Comparison of ENCODE assay signal across 17 mouse cellular contexts in the genomic region with DNA sequence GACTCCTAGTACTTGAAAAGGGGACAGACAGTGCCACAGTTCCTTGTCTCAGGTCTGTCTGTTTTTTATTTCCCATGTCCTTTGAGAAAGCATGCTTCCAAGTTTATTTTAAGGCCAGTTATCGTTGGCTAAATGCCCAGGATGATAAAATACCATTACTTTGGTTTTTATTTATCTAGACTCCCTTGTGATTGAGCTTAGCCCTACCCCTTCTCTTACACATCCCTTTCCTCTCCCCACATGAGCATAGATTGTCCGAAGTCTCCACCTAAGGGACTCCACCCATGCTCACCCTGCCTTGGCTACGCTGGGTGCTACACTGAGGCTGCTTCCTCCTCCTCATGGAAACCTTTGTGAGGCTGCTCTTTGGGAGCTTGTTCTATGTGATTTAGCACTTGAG.
DNase-seq lines count a peak whose midpoint lies in the region; ATAC-seq and TF ChIP-seq lines count a peak whose summit lies in the region.
"Had no signal": no experiment of that assay in that cellular context is flagged by ENCODE, and none has a peak within 500 bp of the region (broad histone marks: within the 10 kb centered on the region; RNA-seq: fewer than 3 reads in every experiment).

No protein-coding gene starts in this region.

- peaks cover 10% of the 10 kb centered on the region for H3K36me3 ChIP-seq in embryonic facial prominence, embryonic 14.5 days (ENCODE audit: control insufficient read depth, insufficient read depth, low read length)
- peaks cover 6% of the 10 kb centered on the region for H3K36me3 ChIP-seq in embryonic facial prominence, embryonic 10.5 days (replicated peaks)
- peaks cover 3% of the 10 kb centered on the region; the same call in 1 of the 2 replicates for H3K36me3 ChIP-seq in forebrain, postnatal 0 days (ENCODE audit: insufficient read depth)
- H3K36me3 ChIP-seq: neural tube, embryonic 15.5 days had no signal

- intact Hi-C loops in heart, postnatal 10 days (cut with DNase I) = no loop called here

- DNase-seq in embryonic facial prominence, embryonic 14.5 days (ENCODE audit: low spot score) = peak; percentile 51
- DNase-seq in embryonic facial prominence, embryonic 10.5 days (ENCODE audit: low spot score) = no peak
- peak; percentile 36 for DNase-seq in kidney, adult 9 months
- no peak for DNase-seq in kidney, adult 18-20 months
- DNase-seq in adipocyte (ENCODE audit: low spot score) = peak; percentile 36
- DNase-seq in heart, postnatal 10 days = peak; percentile 31 to 36
- no peak for DNase-seq in forebrain, postnatal 0 days
- DNase-seq: cerebellum, postnatal 14 days; gastrocnemius, postnatal 25 days; kidney, adult 11 months had no signal

- H3K9ac ChIP-seq in embryonic facial prominence, embryonic 14.5 days (ENCODE audit: low read depth, low read length) = no peak overlapping the region
- H3K9ac ChIP-seq in forebrain, postnatal 0 days = no peak overlapping the region
- H3K9ac ChIP-seq: hindbrain, embryonic 14.5 days; midbrain, embryonic 12.5 days; neural tube, embryonic 15.5 days had no signal

- TF ChIP-seq CTCF in forebrain, postnatal 0 days (IDR thresholded peaks at IDR 0.05; ENCODE audit: low read depth) = no peak

- no peak overlapping the region for H3K4me2 ChIP-seq in embryonic facial prominence, embryonic 14.5 days (ENCODE audit: low read depth, low read length)
- H3K4me2 ChIP-seq in forebrain, postnatal 0 days (ENCODE audit: low read depth) = no peak overlapping the region
- H3K4me2 ChIP-seq: hindbrain, embryonic 14.5 days; liver, embryonic 11.5 days; midbrain, embryonic 12.5 days; neural tube, embryonic 15.5 days had no signal

- H3K4me1 ChIP-seq in embryonic facial prominence, embryonic 14.5 days (ENCODE audit: control insufficient read depth, insufficient read depth, low read length) = peaks cover 16% of the 10 kb centered on the region
- peaks cover 69% of the 10 kb centered on the region for H3K4me1 ChIP-seq in embryonic facial prominence, embryonic 10.5 days
- H3K4me1 ChIP-seq in forebrain, postnatal 0 days (ENCODE audit: insufficient read depth) = peaks cover 16% of the 10 kb centered on the region

- no peak for ATAC-seq in embryonic facial prominence, embryonic 14.5 days (ENCODE audit: low read depth)
- no peak for ATAC-seq in granulocyte monocyte progenitor cell, adult 5-6 weeks (replicated peaks; ENCODE audit: poor library complexity, severe bottlenecking)
- no peak for ATAC-seq in forebrain, postnatal 0 days

- no peaks in the 10 kb centered on the region for H3K27me3 ChIP-seq in embryonic facial prominence, embryonic 14.5 days (replicated peaks; ENCODE audit: control insufficient read depth, insufficient read depth, low read length)
- no peaks in the 10 kb centered on the region for H3K27me3 ChIP-seq in embryonic facial prominence, embryonic 10.5 days (replicated peaks; ENCODE audit: low read depth, poor library complexity, severe bottlenecking)
- H3K27me3 ChIP-seq in forebrain, postnatal 0 days (ENCODE audit: insufficient read depth, low read length) = no peaks in the 10 kb centered on the region
- H3K27me3 ChIP-seq: CH12.LX; midbrain, embryonic 12.5 days; neural tube, embryonic 15.5 days had no signal

- no peaks in the 10 kb centered on the region for H3K9me3 ChIP-seq in embryonic facial prominence, embryonic 14.5 days (ENCODE audit: control insufficient read depth, low read length)
- H3K9me3 ChIP-seq in embryonic facial prominence, embryonic 10.5 days = no peaks in the 10 kb centered on the region
- no peaks in the 10 kb centered on the region for H3K9me3 ChIP-seq in forebrain, postnatal 0 days (ENCODE audit: low read length)
- H3K9me3 ChIP-seq: midbrain, embryonic 12.5 days; neural tube, embryonic 15.5 days had no signal

- no peak overlapping the region for H3K27ac ChIP-seq in embryonic facial prominence, embryonic 14.5 days (replicated peaks; ENCODE audit: low read depth, low read length)
- H3K27ac ChIP-seq in embryonic facial prominence, embryonic 10.5 days (replicated peaks) = no peak overlapping the region
- no peak overlapping the region for H3K27ac ChIP-seq in forebrain, postnatal 0 days (ENCODE audit: low read depth, low read length)
- H3K27ac ChIP-seq: hindbrain, embryonic 14.5 days; macrophage; midbrain, embryonic 12.5 days; neural tube, embryonic 15.5 days had no signal

- H3K4me3 ChIP-seq in embryonic facial prominence, embryonic 14.5 days (ENCODE audit: low read depth, low read length) = no peak overlapping the region
- no peak overlapping the region for H3K4me3 ChIP-seq in embryonic facial prominence, embryonic 10.5 days
- no peak overlapping the region for H3K4me3 ChIP-seq in forebrain, postnatal 0 days (ENCODE audit: low read depth, low read length)
- H3K4me3 ChIP-seq: midbrain, embryonic 12.5 days; neural tube, embryonic 15.5 days had no signal

- WGBS in embryonic facial prominence, embryonic 14.5 days = 63% methylated on average over 3 of the region's 3 CpGs
- WGBS in embryonic facial prominence, embryonic 10.5 days = 89% methylated on average over 3 of the region's 3 CpGs
- WGBS in forebrain, postnatal 0 days = 90% methylated on average over 3 of the region's 3 CpGs

Comparison
In these comparisons a context has a peak if more than half of its experiments do, and no peak if none do; other contexts are left out.
1. DNase-seq: peak in embryonic facial prominence, embryonic 14.5 days (single experiment), kidney, adult 9 months (single experiment), adipocyte (single experiment) and heart, postnatal 10 days (2 of 2); none in embryonic facial prominence, embryonic 10.5 days (single experiment), kidney, adult 18-20 months (single experiment) and forebrain, postnatal 0 days (single experiment).